Mouse (Mus musculus) heart, adult 2 months (tissue): ENCODE results near the gene Erg. TPM values are rescaled to one million over a fixed set of nuclear protein-coding genes. Genes with fewer than 3 reads are reported as not detected.

ENCODE experiments used
- DNase-seq, 2 experiments: peaks; one replicate each; pipeline ENCODE4 v3.0.0; 2021
- H3K27ac ChIP-seq: fragments of 200-600 bp; 2 replicates; pipeline ENCODE4 v1.8.1; 2022
- H3K27me3 ChIP-seq: fragments of 200-500 bp; 2 replicates; pipeline ENCODE4 v1.6.1; 2012; ENCODE audit warnings: mild to moderate bottlenecking, low read length, inconsistent platforms, mixed read lengths; ENCODE audit not compliant: control insufficient read depth, insufficient read depth
- H3K36me3 ChIP-seq: fragments of 200-500 bp; 2 replicates; pipeline ENCODE4 v1.6.1; 2012; ENCODE audit warnings: low read length, inconsistent platforms; ENCODE audit not compliant: control insufficient read depth, insufficient read depth
- H3K4me1 ChIP-seq: fragments of 200-500 bp; 2 replicates; pipeline ENCODE4 v1.6.1; 2011; ENCODE audit warnings: low read length; ENCODE audit not compliant: control insufficient read depth, insufficient read depth
- H3K4me3 ChIP-seq: fragments of 200-600 bp; 2 replicates; pipeline ENCODE4 v1.8.1; 2022
- H3K79me2 ChIP-seq: fragments of 200-500 bp; replicated peaks from 2 replicates; pipeline ENCODE4 v1.6.1; 2012; ENCODE audit warnings: mild to moderate bottlenecking, inconsistent platforms, low read length, moderate library complexity, mixed read lengths; ENCODE audit not compliant: control insufficient read depth, insufficient read depth
- H3K9ac ChIP-seq: fragments of 200-500 bp; 2 replicates; pipeline ENCODE4 v1.6.1; 2012; ENCODE audit warnings: low read depth, mild to moderate bottlenecking, control low read depth, inconsistent platforms, low read length, mixed read lengths
- CTCF ChIP-seq: fragments of 200-600 bp; IDR thresholded peaks from 2 replicates; pipeline ENCODE4 v1.8.1; 2022; ENCODE audit warnings: antibody characterized with exemption, mild to moderate bottlenecking, moderate library complexity
- EP300 ChIP-seq: fragments of 200-500 bp; IDR thresholded peaks from 2 replicates; pipeline ENCODE4 v1.6.1; 2011; ENCODE audit warnings: low read depth, low read length, control low read depth; ENCODE audit not compliant: insufficient read depth
- POLR2A ChIP-seq: fragments of 200-500 bp; IDR thresholded peaks from 2 replicates; pipeline ENCODE4 v1.6.1; 2011; ENCODE audit warnings: mild to moderate bottlenecking, low read depth, low read length, control low read depth; ENCODE audit not compliant: insufficient read depth
- WGBS: fragments of 180-500 bp; shearing (Covaris S2); methylation state at CpG from one replicate; pipeline ENCODE4 v1.1.7; 2018; 5-methylcytosine and 5-hydroxymethylcytosine counted together
- intact Hi-C: fragments of 180-260 bp; cut with DNase I; formaldehyde crosslinking; loops from one replicate; pipeline ENCODE4 v1.15.1; 2025
- polyA plus RNA-seq: library from polyadenylated mRNA; depleted of rRNA; stranded (reverse); fragments of >200 nt; gene quantifications from 2 replicates; pipeline ENCODE4 v1.2.3, GENCODE M21; 2012
- total RNA-seq, 2 experiments: library from RNA; stranded (reverse); gene quantifications; 2 replicates each; pipeline ENCODE4 v1.2.3; 2021

The Erg gene
- total and polyA plus RNA-seq, 3 experiments, result 19.8 to 26.6 (median 22.1) TPM

DNA sequence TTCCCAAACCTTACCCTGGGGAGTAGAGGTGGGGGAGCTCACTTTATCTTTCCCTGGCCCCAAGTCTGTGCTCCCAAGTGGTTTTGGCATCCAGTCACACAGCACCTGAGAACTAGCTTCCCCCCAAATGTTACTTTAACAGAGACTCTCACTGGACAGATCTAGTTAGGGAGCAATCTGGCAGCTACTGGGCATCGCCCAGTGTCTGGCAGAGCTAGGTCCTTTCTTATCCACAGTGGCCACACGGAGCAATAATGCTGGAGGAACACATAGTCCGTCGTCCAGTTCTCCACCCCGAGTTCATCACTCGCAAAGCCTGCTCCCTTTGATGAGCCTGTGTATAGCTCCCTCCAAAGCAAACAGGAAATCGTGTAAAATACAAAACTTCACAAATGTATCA is 124.5 kb downstream of the Erg start:
- WGBS, result 63% methylated on average over 7 of the region's 7 CpGs
- H3K4me3 ChIP-seq, result no peak overlapping the region
- H3K36me3 ChIP-seq, result no peaks in the 10 kb centered on the region
- no peaks in the 10 kb centered on the region for H3K27me3 ChIP-seq
- DNase-seq, result no peak
- H3K79me2 ChIP-seq, result no peaks in the 10 kb centered on the region
- intact Hi-C loops, result loop anchor here (10.0 kb wide), 1 partner anchor 483 kb away; no protein-coding TSS in a partner anchor
- no peak overlapping the region for H3K9ac ChIP-seq
- peaks cover 9% of the 10 kb centered on the region for H3K4me1 ChIP-seq
- no peak for TF ChIP-seq CTCF
- TF ChIP-seq EP300, result no peak
- no peak for TF ChIP-seq POLR2A
- peak overlapping the region; percentile 31; the same call in 1 of the 2 replicates for H3K27ac ChIP-seq

DNA sequence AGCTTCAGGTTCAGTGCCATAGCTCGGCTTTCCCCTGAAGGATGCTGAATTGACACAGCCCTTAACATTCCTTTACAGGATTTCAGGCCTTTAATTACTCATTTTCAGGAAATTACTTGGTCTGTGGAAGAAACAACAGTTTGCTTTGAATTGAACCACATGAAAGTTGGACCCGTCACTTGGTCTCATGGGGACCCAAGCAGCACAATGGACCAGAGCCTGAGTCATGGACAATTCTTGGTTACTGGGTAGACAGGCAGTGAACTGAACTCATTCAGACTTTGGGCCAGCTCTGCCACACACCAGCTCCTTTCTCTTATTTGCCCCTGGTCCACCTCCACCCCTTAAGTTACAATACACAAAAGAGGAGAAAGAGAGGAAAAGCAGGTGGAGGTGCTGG is 126.1 kb downstream of the Erg start:
- H3K36me3 ChIP-seq, result no peaks in the 10 kb centered on the region
- intact Hi-C loops, result loop anchor here (10.0 kb wide), 1 partner anchor 484 kb away; no protein-coding TSS in a partner anchor
- WGBS, result 40% methylated on average over 2 of the region's 2 CpGs

GRCm38 (mm10) chr16:95459325-95459691 is 127.1 kb downstream of the Erg start:
- intact Hi-C loops, result loop anchor here (1.0 to 2.0 kb wide), 2 partner anchors 20 to 57 kb away; no protein-coding TSS in a partner anchor
- WGBS, result 45% methylated on average over 5 of the region's 5 CpGs
- Histone ChIP-seq H3K4me3 (peak overlapping the region; percentile 63), H3K79me2 (peaks cover 3% of the 10 kb centered on the region; the same call in 1 of the 2 replicates), H3K27me3 (no peaks in the 10 kb centered on the region), H3K27ac (peak overlapping the region; percentile 98), H3K36me3 (no peaks in the 10 kb centered on the region), H3K4me1 (peaks cover 10% of the 10 kb centered on the region), H3K9ac (peak overlapping the region; percentile 5; the same call in 1 of the 2 replicates)
- TF ChIP-seq EP300, result peak; percentile 70
- TF ChIP-seq POLR2A, result peak; percentile 47
- TF ChIP-seq CTCF, result no peak
- peak in 1 of 2 experiments; percentile 60 for DNase-seq

More for the DNA sequence above, 126.1 kb downstream of the Erg start:
- Histone ChIP-seq H3K9ac (no peak overlapping the region), H3K27me3 (no peaks in the 10 kb centered on the region), H3K4me1 (peaks cover 9% of the 10 kb centered on the region), H3K4me3 (no peak overlapping the region), H3K79me2 (peaks cover 1% of the 10 kb centered on the region; the same call in 1 of the 2 replicates), H3K27ac (peak overlapping the region; percentile 72)
- DNase-seq, result no peak
- no peak for TF ChIP-seq CTCF
- TF ChIP-seq EP300, result 0 out of 2 replicates have a peak, but pooled peaks have one; percentile 16
- TF ChIP-seq POLR2A, result no peak

- TF ChIP-seq POLR2A (no peak), CTCF (no peak), EP300 (no peak)
- Histone ChIP-seq H3K27me3 (no peaks in the 10 kb centered on the region), H3K4me3 (peak overlapping the region; percentile 63), H3K27ac (peak overlapping the region; percentile 98), H3K4me1 (peaks cover 10% of the 10 kb centered on the region), H3K79me2 (peaks cover 3% of the 10 kb centered on the region; the same call in 1 of the 2 replicates), H3K36me3 (no peaks in the 10 kb centered on the region), H3K9ac (peak overlapping the region; percentile 84)
- intact Hi-C loops, result loop anchor here (1.0 to 2.0 kb wide), 2 partner anchors 19 to 56 kb away; no protein-coding TSS in a partner anchor
- peak in 1 of 2 experiments; percentile 25 for DNase-seq
- 46% methylated on average over 17 of the region's 17 CpGs for WGBS
Observed at GRCm38 (mm10) chr16:95458590-95459324, 127.6 kb downstream of the Erg start.

GRCm38 (mm10) chr16:95457006-95457405 is 129.4 kb downstream of the Erg start:
- intact Hi-C loops, result no loop called here
- H3K27ac ChIP-seq, result peak overlapping the region; percentile 98

GRCm38 (mm10) chr16:95455896-95456295 is 130.5 kb downstream of the Erg start:
- DNase-seq, result no peak
- intact Hi-C loops, result no loop called here
- Histone ChIP-seq H3K27ac (peak overlapping the region; percentile 98), H3K27me3 (no peaks in the 10 kb centered on the region), H3K36me3 (peaks cover 2% of the 10 kb centered on the region; the same call in 1 of the 2 replicates), H3K4me3 (peak overlapping the region; percentile 63), H3K4me1 (peaks cover 9% of the 10 kb centered on the region), H3K9ac (peak overlapping the region; percentile 72), H3K79me2 (peaks cover 3% of the 10 kb centered on the region)
- TF ChIP-seq POLR2A (no peak), EP300 (no peak), CTCF (no peak)
- 45% methylated on average over 8 of the region's 8 CpGs for WGBS

More at GRCm38 (mm10) chr16:95457006-95457405, 129.4 kb downstream of the Erg start:
- peak overlapping the region; percentile 63 for H3K4me3 ChIP-seq
- TF ChIP-seq POLR2A (no peak), EP300 (no peak), CTCF (no peak)
- no peaks in the 10 kb centered on the region for H3K27me3 ChIP-seq
- DNase-seq, result no peak
- no peaks in the 10 kb centered on the region for H3K36me3 ChIP-seq
- 57% methylated on average over 3 of the region's 3 CpGs for WGBS
- peaks cover 3% of the 10 kb centered on the region; the same call in 1 of the 2 replicates for H3K79me2 ChIP-seq
- peaks cover 7% of the 10 kb centered on the region for H3K4me1 ChIP-seq
- H3K9ac ChIP-seq, result peak overlapping the region; percentile 67
